Mouse (Mus musculus) embryonic fibroblast, embryonic 13.5 days (primary cell): ENCODE measurements around the gene B3galnt2.

Experiments
- CTCF ChIP-seq: IDR thresholded peaks from 2 replicates; pipeline ENCODE4 v1.5.1; 2011; ENCODE audit warnings: mild to moderate bottlenecking, control low read depth, low read length, moderate library complexity, borderline replicate concordance; ENCODE audit not compliant: insufficient read depth
- POLR2A ChIP-seq: IDR thresholded peaks from 2 replicates; pipeline ENCODE4 v1.6.1; 2011; ENCODE audit warnings: low read depth, mild to moderate bottlenecking, control low read depth, low read length, moderate library complexity

DNA sequence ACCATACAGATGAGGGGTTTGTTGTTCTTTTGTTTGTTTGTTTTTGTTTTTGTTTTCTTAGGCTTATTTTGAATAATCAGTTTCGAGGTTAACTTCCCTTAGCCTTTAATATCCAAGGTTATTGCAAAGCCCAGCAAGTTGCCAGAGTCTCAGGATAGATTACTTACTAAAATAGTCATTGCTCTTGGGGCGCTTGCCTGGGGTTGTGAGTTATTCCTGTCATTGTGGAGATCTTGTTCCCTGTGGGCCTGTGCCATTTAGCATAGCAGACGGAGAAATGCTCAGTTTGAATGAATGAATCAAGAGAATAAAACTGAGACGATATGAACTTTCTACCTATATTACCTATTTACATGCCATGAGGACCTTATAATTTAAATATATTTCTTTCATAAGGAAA, 5.9 kb downstream of the B3galnt2 start:
- TF ChIP-seq POLR2A, result no peak
- TF ChIP-seq CTCF, result no peak
